Mouse (Mus musculus): ENCODE results near the gene Cd86. TPM values are rescaled to one million over a fixed set of nuclear protein-coding genes. Genes with fewer than 3 reads are reported as not detected.

The Cd86 gene
- 1.6 and 3.6 TPM in 2 replicates for total RNA-seq (2017)

DNA sequence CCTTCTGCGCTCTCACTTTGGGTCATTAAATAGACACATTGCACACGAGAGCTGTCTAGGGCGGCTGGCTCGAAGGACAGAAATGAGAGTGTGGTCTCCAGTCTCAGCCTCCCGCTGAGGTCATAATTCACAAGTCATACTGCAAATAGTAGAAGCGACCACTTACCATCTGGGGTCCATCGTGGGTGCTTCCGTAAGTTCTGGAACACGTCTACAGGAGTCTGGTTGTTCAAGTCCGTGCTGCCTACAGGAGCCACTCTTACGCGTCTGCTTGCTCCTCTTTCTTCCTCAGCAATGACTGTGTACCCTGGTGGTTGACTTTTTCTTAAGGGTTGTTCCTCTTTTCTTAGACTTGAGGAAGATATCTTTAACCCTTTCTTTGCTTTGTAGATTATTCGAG, at the start of gene Cd86:
TSS of gene Cd86 (minus strand) at position 300 of the 400 bp plus-strand sequence.
- ATAC-seq (replicated peaks; ENCODE audit: low read depth, poor library complexity, severe bottlenecking) = peak; percentile 92

DNA sequence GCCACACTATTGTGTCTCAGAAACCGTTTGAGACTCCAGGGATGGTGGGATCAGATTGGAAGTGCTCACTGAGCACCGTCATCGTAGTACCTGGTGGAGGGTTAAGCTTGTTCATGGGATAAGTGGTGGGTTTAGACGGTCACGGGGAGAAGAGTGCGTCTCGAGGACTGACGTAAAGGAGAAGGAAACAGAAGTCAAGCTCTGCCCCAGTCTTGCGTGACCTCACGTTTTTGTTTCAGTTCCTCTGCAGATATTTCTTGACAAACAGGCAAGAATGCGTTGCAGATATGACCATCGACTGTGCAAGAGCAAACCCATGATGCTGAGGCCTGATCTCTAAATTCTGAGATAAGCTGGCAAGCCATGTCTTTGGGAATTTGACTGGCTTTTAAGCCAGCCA, 45.9 kb upstream of the Cd86 start:
- peak; percentile 81 for ATAC-seq (replicated peaks; ENCODE audit: low read depth, poor library complexity, severe bottlenecking)

DNA sequence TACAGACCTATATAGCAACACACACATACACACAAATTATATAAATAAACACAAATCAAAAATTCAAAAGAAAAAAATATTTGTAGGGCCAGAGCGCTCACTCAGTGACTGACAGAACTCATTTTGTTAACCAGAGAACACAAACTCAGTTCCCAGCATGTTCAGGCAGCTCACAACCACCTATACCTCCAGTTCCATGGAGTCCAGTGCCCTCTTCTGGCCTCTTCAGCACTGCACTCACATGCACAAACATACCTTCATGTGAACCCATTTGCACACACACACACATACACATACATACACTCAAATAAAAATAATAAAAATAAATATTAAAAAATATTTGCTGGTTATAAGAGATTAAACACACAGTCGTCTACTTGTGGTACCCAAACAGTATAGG, 44.9 kb upstream of the Cd86 start:
- ATAC-seq (replicated peaks; ENCODE audit: low read depth, poor library complexity, severe bottlenecking) = no peak

DNA sequence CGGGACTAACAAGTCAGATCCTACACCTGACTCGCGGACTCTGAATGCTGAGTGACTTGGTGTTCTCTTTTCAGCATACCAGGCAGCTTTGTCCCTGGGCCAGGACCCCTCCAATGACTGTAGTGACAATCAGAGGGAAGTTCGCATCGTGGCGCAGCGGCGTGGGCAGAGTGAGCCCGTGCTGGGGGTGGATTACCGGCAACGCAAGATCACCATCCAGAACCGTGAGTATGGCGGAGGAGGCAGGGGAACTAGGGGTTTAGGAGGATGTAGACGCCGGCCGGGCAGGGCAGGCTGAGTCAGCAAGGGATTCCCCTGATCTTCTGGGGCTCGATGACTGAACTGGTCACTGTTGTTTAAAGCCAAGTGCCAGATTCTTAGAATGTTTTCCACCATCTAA, 43.5 kb upstream of the Cd86 start:
- ATAC-seq (replicated peaks; ENCODE audit: low read depth, poor library complexity, severe bottlenecking) = peak; percentile 62

DNA sequence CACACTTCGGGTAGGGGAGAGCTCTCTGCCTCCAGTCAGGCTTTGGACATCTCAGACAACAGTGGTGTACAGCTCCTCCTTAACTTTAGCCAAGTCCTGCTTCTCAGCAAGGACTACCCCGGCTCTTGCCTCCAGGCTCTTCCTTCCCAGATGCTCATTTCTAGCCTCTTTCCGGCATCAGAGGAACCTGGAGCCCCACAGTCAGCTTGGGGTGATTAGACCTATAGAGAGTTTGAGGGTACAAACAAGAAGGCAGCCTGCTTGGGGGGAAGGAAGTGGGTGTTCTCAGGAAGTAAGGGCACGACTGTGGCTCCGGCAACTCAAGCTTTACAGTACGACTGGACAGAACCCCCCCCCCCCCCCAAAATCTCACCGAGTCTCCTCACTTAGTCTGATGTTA, 42.9 kb upstream of the Cd86 start:
- ATAC-seq (replicated peaks; ENCODE audit: low read depth, poor library complexity, severe bottlenecking) = peak; percentile 35

DNA sequence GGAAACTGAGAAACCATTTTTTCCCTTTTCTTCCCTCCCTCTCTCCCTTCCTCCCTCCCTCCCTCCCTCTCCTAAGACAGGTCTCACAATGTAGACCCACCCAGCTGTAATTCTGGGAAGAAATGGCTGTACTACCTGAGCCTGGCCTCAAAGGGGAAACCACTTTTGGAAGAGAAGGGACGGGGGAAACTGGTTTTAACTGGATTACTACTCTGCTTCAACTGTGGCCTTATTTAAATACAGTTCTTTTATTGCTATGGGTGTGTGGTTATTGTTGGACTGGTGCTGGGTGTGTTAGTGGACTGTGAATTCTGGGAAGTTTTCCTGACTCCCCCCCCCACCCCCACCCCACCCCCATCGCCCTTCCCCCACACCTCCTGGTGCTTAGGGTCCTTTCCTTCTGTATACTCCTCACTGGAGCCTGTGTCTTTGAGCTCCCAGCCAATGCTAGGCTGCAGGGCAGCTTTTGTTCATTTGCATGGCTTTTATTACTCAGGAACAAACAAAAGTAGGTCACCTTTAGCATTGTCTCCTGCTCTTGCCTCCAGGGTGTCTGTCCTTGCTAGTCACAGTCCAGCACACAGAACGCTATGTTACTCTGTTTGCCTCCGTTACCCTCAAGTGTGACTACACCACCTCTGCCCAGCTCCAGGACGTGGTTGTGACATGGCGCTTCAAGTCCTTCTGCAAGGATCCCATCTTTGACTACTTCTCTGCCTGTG, 42.0 kb upstream of the Cd86 start:
- ATAC-seq (replicated peaks; ENCODE audit: low read depth, poor library complexity, severe bottlenecking) = no peak

DNA sequence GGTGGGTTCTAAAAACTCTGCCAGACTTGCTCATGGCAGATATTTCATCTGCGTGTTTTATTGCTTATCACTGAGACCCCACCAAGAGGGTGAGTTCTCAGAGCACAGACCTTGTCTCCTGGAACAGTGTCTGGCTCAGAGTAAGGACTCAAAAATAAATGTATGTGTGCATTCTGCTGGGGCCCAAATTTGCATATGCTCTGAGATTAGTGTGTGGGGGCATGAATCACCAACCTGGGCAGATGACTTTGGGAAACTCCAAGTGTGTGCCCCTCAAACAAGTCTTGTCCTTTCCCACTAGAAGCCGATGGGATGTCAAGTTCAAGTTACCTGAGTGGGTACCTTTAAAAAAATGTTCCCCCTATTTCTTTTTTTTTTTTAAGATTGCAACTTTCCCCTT, 34.6 kb upstream of the Cd86 start:
- ATAC-seq (replicated peaks; ENCODE audit: low read depth, poor library complexity, severe bottlenecking) = no peak

DNA sequence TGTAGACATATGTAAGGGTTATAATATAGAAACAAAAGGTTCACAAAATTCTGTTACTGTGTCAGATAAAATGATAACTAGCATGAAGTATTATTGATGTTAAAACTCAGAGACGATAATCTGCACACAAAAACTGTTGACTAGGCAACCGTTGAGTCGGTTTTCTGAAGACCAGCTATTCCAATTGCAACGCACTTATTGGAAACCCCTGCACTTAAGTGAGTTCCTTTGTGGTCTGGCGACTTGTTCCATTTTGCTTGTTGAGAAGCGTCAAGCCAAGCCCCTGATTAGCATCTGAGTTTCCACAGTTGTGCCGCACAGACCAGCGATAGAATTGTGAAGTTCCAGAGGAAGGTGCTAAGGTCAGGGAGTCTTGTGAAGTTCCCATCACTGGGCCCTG, 31.4 kb upstream of the Cd86 start:
- no peak for ATAC-seq (replicated peaks; ENCODE audit: low read depth, poor library complexity, severe bottlenecking)

DNA sequence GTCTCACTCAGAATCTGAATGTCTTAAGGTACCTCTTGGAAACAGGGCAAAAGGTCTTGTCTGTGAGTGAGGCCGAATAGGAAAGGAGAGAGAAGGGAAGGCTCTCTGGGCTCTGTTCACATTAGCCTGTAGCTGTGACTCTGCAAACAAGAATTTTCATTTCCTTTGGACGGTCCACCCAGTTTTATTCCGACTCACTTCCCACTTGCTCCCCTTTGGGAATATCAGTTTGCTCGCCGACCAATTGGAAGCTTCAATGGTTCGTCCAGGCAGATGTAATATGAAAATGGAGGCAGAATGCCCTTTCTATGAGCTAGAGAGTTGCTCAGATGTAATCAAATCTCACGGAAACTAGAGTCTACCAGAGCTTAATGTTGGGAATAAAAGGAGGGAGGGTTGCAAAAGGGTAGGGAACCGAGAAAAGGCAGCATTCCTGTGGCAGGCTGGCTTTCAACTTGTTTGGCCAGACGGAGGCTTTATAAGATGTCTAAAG, 29.0 kb upstream of the Cd86 start:
- no peak for ATAC-seq (replicated peaks; ENCODE audit: low read depth, poor library complexity, severe bottlenecking)

DNA sequence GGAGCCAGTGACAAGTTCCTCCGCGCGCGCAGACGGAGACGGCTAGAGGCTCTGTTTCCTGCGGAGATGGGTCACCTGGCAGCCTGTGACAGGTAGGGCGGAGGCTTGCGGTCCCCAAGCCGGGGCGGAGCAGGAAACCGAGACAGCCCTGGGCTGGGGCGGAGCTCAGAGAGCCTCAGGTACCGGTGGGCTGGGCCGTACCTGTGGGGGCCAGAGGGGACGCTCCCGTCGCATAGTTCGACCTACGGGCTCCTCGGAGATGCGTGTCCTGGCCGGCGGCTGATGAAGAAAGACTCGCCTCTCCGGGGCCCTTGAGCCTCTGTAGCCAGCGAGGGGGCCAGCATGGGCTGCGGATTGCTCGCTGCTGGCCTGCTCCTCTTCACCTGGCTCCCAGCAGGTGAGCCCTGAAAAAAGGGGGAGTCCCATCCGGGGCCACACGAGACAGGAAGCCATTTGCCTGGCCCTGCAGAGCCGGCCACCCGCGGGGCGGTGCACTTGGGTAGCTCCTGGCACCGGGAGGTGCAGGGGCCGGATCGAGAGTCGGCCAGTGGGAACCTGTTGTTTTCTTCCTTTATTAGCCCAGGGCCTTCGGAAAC, 28.0 kb upstream of the Cd86 start, which contains the start of gene Ildr1:
TSS of gene Ildr1 (plus strand) at position 161 of the 596 bp plus-strand sequence.
- peak; percentile 39; the same call in 1 of the 2 replicates for ATAC-seq (replicated peaks; ENCODE audit: low read depth, poor library complexity, severe bottlenecking)

DNA sequence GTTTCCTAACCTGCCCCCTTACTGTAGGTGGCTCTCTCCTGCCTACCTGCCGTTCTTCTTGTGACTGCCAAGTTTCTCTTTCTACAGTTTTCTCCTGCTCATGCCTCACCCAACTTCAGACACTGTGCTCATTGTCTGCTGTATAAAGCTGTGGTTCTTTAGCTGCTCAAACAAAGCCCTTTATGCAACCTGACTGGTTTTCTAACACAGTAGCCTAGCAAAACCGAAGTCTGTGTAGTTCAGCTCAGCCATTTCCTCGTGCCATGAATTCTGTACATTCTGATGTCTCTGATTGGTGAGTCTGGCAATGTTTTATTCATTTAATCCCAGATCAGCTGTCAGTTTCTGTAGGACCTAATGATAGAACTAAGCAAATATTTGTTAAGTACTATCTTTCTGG, 25.6 kb upstream of the Cd86 start:
- no peak for ATAC-seq (replicated peaks; ENCODE audit: low read depth, poor library complexity, severe bottlenecking)

DNA sequence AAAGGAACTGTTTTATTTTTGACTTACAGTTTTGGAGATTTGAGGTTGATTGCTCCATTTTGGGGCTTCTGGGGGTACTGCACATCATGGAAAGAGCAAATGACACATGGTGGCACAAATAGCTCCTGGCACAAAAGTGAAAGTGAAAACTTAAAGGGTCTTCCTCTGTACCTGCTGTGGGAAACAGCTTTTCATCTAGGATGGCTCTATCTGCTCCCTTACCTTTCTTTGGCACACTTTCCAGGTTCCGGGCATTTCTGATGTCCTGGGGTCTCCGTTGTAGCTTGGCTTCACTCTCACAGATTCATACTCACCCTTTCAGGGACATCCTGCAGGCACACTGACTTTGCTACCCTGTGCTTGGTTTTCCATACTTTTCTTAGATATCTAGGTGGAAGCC, 22.2 kb upstream of the Cd86 start:
- ATAC-seq (replicated peaks; ENCODE audit: low read depth, poor library complexity, severe bottlenecking) = no peak

DNA sequence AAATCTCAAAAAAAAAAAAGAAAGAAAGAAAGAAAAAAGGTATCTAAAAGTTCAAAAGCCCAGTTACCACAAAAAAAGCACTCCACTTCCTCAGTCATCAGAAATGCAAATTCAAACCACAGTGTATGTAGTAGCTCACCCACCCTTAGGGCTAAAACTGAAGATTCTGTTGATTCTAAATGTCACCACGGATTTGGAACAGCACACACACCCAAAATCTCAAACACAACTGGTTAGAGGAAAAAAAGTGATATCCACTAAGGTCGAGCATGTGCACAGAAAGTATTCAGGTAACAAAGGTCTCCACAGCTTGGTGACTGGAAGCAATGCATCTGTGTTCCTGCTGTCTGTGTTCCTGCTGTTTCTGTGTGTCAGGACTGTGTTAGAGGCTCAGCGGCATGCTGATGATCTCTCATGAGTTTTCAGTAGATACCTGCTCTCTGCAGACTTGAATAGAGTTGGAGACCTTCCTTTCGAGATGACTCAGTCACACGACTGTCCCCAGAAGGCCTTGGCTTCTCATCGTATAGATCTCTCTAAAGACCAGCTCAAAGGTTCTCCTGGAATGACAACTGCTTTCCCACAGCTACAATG, 18.5 kb upstream of the Cd86 start:
- ATAC-seq (replicated peaks; ENCODE audit: low read depth, poor library complexity, severe bottlenecking) = no peak

DNA sequence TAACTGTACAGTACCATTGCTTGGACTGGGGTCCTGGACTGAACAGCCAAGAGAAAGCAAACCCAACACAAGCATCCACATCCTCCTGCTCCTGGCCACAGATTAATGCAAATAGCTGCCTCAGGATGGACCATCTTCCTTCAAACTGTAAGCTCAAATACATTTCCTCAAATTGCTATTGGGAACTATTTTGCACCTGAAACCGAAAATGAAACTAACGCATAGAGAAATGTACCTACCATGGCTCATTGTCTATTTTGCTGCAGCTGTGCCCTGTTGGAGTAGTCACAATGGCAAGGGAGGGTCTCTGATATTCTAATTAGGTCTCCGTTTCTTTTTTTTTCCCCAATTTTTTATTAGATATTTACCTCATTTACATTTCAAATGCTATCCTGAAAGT, 15.9 kb upstream of the Cd86 start:
- ATAC-seq (replicated peaks; ENCODE audit: low read depth, poor library complexity, severe bottlenecking) = no peak

DNA sequence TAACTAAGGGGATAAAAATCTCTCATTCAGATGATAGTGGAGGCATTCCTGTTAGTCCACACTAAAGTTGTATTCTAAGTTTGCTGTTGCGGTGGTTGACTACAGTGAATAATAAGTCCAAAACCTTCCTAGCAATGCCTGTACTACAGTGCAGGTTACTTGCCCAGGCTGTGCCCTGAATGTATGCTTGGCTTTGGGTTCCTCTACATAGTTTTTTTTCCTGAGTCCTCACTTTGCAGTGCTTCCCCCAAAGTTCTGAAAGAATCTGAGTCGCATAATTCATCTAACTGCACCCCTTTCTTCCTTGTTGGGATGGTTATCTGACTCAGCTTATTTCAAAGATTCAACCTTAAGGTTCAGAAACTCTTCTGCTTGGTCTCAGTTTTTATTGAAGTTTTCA, 10.0 kb upstream of the Cd86 start:
- no peak for ATAC-seq (replicated peaks; ENCODE audit: low read depth, poor library complexity, severe bottlenecking)

DNA sequence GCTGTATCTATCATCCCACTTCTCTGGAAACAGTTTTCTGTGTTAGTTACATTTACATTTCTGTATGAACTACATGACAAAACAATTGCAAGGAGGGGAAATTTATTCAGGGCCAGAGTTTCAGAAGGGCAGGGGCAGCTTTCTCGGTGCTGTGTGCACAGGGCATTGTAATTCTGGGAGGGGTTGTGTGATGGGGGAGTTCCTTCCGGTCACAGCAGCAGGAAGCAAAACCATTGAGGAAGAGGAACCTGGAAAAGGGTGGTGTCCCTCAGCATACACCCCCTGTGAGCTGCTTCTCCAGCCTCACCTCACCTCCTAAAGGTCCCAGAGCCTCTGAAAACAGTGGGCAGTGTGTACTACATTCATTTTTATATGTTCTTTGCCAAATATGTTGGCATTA, 9.4 kb upstream of the Cd86 start:
- 0 out of 2 replicates have a peak, but pooled peaks have one; percentile 25 for ATAC-seq (replicated peaks; ENCODE audit: low read depth, poor library complexity, severe bottlenecking)

DNA sequence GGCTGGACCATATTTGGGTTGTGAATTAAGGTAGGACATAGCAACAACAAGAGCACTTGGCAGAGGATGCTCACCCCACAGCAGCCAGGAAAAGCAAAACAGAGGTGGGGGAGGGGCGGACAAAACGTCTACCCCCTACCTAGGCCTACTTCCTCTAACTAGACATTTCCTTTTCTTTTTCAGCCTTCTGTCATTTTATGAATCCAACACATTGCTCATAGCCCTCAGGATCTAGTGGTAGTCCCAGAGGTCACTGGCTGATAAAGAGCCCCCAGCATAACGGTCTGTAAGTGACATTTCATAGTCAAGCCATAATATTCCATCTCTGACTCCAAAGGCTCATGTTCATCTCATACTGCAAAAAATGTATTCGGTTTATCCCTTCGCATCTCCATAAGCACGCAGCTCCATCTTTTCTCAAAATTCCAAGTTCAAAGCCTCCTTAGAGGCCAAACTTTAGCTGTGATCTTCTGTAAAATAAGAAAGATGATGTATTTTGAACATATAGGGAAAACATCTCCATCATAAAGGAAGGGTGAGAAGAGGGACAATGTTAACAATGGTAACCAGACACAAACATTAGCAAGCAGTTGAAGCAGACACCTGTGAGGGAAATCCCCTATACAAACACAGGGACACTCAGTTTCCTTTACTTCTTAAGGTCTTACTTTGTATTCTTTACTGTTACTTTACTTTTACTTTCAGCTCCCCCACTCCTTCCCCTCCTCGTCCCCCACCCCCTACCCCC, 8.8 kb upstream of the Cd86 start:
- ATAC-seq (replicated peaks; ENCODE audit: low read depth, poor library complexity, severe bottlenecking) = 0 out of 2 replicates have a peak, but pooled peaks have one; percentile 15

DNA sequence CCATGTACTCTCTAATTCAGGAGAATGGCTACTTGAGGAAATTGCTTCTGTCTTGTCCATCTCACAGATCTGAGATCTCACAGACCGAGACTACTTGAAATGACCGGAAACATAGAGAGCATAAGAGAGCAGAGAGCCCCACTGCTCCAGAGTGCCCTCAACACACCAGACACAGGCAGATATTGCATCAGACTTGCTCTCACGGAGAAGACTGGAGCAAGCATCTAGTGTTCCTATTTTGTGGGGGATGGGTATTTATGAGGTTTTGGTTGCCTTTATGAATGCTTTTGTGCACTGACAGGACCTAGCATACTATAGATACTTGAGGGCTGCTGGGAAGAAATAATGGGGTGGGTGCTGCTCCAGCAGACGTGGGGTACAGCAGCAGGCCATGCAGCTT, 7.3 kb upstream of the Cd86 start:
- no peak for ATAC-seq (replicated peaks; ENCODE audit: low read depth, poor library complexity, severe bottlenecking)

DNA sequence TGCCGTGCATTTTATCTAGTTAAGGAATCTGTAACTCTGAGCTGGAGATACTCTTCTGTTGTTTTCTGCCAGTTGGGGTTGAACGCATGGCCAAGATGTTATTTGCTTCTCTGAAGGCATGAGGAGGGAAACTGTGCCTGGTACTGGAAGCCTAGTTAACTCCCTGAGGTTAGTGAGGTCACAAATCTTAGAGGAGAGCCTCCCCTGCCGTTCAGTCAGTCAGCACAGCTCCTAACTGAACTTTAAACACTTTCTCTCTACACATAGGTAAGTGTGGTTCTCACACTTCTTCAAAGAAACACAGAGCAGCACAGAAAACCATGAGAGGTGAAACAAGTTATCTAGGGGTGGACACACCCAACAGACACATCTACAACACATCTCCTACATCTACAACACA, 4.7 kb upstream of the Cd86 start:
- ATAC-seq (replicated peaks; ENCODE audit: low read depth, poor library complexity, severe bottlenecking) = no peak

DNA sequence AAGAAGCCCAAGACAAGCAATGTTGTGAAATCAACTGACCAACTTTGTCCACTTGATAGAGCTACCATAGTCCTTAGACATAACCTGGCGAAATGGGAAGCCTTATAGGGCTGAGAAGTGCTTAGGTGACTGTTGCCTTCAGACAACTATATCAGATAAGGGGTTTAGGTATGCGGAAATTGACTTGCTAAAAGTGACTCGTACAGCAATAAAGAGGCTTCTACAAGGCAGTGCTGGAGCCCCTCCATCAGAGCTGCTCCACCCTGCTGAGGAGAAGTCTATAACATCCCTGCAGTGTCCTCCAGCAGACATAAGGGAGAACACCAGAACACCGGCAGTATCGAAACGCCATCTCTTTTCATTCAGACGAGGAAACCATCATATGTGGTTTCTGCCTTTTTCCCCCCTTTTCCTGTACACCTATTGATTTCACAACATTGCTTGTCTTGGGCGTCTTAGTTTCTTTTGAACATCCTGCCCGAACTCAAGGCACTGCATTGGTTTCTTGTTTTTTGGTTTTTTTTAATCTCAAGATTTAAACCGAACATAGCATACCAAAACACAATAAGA, 652 bp upstream of the Cd86 start:
- peak; percentile 27 for ATAC-seq (replicated peaks; ENCODE audit: low read depth, poor library complexity, severe bottlenecking)

Data from common myeloid progenitor, adult 5-6 weeks (primary cell).